Mouse (Mus musculus): Measurements from ENCODE around the gene Hyou1.

DNA sequence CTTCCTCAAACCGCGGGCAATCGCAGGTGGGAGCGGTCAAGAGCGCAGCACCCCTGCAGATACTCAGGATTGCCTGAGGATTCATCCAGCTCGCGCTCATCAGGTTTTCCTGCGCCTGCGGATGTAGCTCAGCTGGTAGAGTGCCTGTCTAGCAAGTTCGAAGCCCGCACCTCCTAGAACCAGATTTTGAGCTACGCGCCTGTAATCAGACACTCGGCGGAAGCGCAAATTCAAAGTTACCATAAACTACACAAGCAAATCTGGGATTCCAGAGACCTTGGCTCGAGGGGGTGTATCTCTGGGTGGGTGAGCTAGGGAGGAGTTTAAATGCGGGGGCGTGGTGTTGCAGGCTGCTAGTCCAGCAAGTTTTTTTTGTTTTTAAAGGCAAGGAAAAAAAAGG, 61.7 kb downstream of the Hyou1 start, which contains the start of gene Foxr1:
- TF ChIP-seq POLR2A (IDR thresholded peaks at IDR 0.05; ENCODE audit: borderline replicate concordance, extremely low read depth, insufficient read depth, insufficient read length, poor library complexity, severe bottlenecking) (no peak), CTCF (IDR thresholded peaks at IDR 0.05; ENCODE audit: borderline replicate concordance, extremely low read depth, insufficient read depth, insufficient read length) (no peak)

Data from brain, embryonic 14.5 days (tissue).